Mouse (Mus musculus) Muller cell, postnatal 12 days (primary cell): ENCODE results near the gene Tstd2.

Experiments used
- DNase-seq: peaks from one replicate; pipeline ENCODE4 v3.0.0-alpha.2; 2015; ENCODE audit errors: inconsistent ontology term

Gene Tstd2

DNA sequence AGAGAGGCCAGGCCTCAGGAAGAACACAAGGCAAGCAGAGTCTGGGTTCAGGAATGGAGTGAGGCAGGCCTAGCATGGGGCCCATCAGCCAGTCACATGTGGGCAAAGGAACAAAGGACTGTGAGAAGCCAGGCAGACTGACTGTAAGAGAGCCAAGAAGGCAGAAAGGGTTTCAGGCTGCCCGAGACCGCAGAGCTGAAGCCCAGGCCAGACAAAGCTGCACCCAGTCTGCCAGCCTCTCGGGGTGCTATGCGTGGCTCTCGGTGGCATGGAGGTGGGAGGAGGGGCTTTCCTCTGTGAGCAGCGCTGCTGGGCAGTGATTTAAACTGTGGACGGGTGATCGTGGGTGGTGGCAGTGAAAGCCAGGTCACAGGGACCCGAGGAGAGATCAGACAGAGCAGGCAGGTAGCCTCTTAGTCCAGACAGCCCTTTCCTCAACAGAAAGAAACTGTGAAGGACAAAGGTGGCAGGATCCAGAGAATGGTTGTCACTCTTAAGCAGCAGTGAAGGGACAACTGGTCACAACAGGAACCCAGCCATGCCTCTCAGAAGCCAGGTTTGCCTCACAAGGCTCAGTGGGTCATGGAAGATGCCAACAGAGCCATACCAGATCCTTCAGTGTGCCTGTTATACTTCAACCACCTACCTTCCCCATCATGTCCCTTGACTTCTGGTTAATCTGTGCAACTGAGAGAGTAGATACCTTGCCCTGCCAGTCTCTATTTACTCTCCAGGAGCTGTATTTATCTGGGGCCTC is 53.9 kb downstream of the Tstd2 start:
- peak; percentile 78 for DNase-seq

DNA sequence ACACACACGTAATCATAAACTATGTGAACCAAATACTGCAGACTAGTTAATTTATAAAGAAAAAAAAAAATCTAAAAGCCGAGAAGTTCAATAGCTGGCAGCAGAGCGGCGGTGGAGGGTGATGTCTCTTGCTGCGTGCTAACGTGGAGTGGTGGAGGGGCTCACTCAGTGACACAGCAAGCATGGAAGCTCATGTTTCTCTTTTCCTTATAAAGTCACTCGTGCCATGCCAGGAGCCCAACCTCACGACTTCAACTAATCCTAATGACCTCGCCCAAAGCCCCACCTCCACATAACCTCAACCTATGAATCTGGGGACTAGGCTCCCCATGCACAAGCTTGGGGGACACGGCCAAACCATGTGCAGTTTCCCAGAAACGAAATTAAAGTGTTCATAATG is 55.9 kb downstream of the Tstd2 start:
- DNase-seq = no peak

DNA sequence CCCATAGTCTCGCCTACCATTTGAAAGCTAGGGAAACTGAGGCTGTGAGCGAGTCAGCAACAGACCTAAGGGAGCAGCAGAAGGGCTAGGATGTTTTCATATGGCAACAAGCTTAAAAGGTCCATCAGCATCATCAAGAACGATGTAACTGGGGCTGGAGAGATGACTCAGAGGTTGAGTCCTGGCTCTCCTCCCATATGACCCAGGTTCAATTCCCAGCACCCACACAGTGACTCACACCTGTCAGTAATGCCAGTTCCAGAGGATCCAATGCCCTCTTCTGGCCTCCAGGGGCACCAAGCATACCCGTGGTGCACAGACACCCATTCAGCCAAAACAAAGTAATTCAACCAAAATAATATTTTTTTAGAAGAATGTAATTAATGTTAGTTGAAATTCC is 58.2 kb downstream of the Tstd2 start:
- no peak for DNase-seq

- no peak for DNase-seq
Measured at GRCm38 (mm10) chr4:46076892-46077291, 61.6 kb downstream of the Tstd2 start.

GRCm38 (mm10) chr4:46075664-46076063 is 62.8 kb downstream of the Tstd2 start:
- DNase-seq = no peak

DNA sequence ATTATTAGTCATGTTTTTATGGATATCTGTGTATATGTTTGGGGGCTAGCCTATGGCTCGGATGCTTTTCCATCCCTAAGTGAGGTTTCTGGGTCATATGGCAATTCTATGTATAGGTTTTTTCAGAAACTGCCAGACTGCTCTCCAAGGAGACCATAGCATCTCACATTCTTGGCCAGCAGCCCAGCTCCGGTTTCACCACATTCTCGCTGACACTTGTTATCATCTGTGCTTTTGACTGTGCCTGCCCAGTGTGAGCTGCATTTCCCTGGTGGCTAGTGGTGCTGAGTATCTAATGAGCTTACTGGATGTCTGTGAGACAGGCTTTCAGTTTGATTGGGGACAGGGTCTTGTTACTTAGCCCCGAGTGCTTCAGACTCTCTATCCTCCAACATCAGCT is 64.8 kb downstream of the Tstd2 start:
- peak; percentile 45 for DNase-seq

GRCm38 (mm10) chr4:46072631-46073030 is 65.9 kb downstream of the Tstd2 start:
- no peak for DNase-seq

GRCm38 (mm10) chr4:46069851-46070482 is 68.5 kb downstream of the Tstd2 start:
- no peak for DNase-seq

DNA sequence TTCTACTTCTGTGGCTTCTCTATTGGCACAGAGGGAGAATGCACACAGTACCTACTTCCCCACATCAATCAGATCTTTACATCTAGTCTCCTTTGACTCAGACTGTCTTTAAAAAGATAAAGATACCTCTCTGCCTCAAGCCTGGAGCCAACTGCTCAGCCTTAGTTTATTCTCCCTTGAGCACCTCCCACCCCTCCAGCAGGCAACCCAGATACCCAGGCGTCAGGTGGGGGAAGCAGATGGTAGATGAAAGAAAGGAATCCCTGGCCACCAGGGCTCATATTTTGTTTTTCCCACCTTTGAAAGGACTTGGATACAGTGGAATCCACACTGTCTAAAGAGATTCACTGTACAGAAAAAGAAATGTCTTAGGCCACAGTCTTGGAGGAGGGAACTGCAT is 69.9 kb downstream of the Tstd2 start:
- no peak for DNase-seq

DNA sequence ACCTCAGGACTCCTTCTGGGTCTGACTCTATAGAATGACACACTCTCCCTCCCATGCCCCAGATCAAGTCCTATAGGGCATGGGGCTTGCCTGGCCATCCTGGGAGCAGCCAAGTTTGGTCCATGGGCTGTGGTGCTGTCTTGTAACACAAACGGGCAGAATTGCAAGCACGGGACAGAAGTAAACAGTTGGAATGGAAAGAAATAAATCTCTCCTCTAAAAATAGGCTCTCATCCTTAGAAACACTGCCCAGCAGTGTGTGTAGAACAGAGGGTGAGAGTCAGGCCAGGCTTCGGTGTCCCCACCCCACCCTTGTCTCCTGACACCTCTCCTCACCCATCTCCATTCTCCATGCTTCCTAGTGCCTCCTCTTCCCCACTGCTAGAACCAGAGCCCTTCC is 70.4 kb downstream of the Tstd2 start:
- DNase-seq = no peak

DNA sequence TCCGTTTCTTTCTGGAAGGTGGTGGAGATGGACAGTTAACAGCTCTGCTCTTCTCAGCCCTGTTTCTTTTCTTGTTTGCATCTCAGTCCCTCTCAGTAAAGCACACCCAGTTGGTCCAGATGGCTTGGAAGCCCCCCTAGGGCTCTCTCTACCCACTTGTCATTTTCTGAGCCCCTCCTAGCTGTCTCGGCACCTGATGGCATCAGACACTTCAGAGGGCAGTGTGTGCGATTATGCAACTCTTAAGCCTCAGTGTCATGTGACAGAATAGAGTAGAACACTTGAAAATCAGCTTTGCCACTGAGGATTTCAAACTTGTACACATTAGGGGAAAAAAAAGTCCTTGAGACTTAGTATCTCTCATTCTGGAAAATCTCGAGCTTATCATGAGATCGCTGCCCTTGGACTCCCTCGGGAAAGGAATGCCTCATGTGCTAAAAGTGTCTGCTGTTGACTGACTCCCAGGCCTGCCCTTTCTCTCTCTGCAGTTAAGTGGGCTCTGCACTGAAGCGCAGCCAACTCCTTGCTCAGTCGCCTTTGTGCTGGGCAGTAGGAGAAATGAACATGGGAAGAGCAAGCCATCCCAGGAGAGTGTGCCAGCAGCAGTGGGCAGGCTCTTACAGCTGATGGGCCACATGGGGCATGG is 72.7 kb downstream of the Tstd2 start:
- no peak for DNase-seq

- DNase-seq = no peak
Measured at GRCm38 (mm10) chr4:46064961-46065360, 73.5 kb downstream of the Tstd2 start.
